Mouse (Mus musculus) naive thymus-derived CD4-positive, alpha-beta T cell, adult 5 months (primary cell): Measurements from ENCODE around the gene Cldn24. TPM values are rescaled to one million over a fixed set of nuclear protein-coding genes. Genes with fewer than 3 reads are reported as not detected.

Experiments
- polyA plus RNA-seq: library from polyadenylated mRNA; unstranded; fragments of 100-300 nt; shearing (Covaris generic); gene quantifications from one replicate; pipeline ENCODE4 v1.2.1, GENCODE M21; 2017

Gene Cldn24
- not detected for polyA plus RNA-seq

GRCm38 (mm10) chr8:47821843-47822242 is at the start of gene Cldn24:
Gene Cldn24 (plus strand): TSS chr8:47822143.

GRCm38 (mm10) chr8:47824182-47824581 is 2.2 kb downstream of the Cldn24 start, which contains the start of gene Cldn22:
Gene Cldn22 (plus strand): TSS chr8:47824482.

Other genes with a start within 250 kb of the Cldn24 start
- gene Ing2, start 146.6 kb upstream of the Cldn24 start, polyA plus RNA-seq, result 56.9 TPM
- 89.2 TPM for gene Cdkn2aip, start 108.2 kb upstream of the Cldn24 start, polyA plus RNA-seq
- not detected for gene Cldn22, start 2.3 kb downstream of the Cldn24 start, polyA plus RNA-seq
- gene Wwc2, start 168.8 kb downstream of the Cldn24 start, polyA plus RNA-seq, result 0.55 TPM